Mouse (Mus musculus) leukemia stem cell, adult 10-12 weeks (primary cell): ENCODE results near the gene Olfr616. TPM values are rescaled to one million over a fixed set of nuclear protein-coding genes. Genes with fewer than 3 reads are reported as not detected.

ENCODE experiments used
- polyA plus RNA-seq: library from polyadenylated mRNA; stranded (reverse); fragments of >175 nt; gene quantifications from 2 replicates; pipeline ENCODE4 v1.2.3, GENCODE M21; 2012; ENCODE audit warnings: low replicate concordance

The Olfr616 gene
- polyA plus RNA-seq: not detected in 2 replicates

GRCm38 (mm10) chr7:103569043-103569442, at the start of gene Olfr616:
Gene Olfr616 (minus strand): TSS chr7:103569143.

GRCm38 (mm10) chr7:103612434-103612833, 43.5 kb upstream of the Olfr616 start, which contains the start of gene Olfr620:
Gene Olfr620 (minus strand): TSS chr7:103612534.

GRCm38 (mm10) chr7:103600275-103600674, 31.3 kb upstream of the Olfr616 start, which contains the start of gene Olfr619:
Gene Olfr619 (plus strand): TSS chr7:103600575.

GRCm38 (mm10) chr7:103589803-103590202, 20.9 kb upstream of the Olfr616 start, which contains the start of gene Olfr618:
Gene Olfr618 (plus strand): TSS chr7:103590103.

GRCm38 (mm10) chr7:103572761-103573160, 3.8 kb upstream of the Olfr616 start, which contains the start of gene Olfr617:
Gene Olfr617 (plus strand): TSS chr7:103573061.

GRCm38 (mm10) chr7:103555779-103556178, 13.2 kb downstream of the Olfr616 start, which contains the start of gene Olfr615:
Gene Olfr615 (plus strand): TSS chr7:103556079.

GRCm38 (mm10) chr7:103547774-103548173, 21.2 kb downstream of the Olfr616 start, which contains the start of gene Olfr613:
Gene Olfr613 (plus strand): TSS chr7:103548074.

GRCm38 (mm10) chr7:103542617-103543016, 26.3 kb downstream of the Olfr616 start, which contains the start of gene Olfr612:
Gene Olfr612 (minus strand): TSS chr7:103542717.

GRCm38 (mm10) chr7:103520746-103521145, 48.2 kb downstream of the Olfr616 start, which contains the start of gene Olfr611:
Gene Olfr611 (minus strand): TSS chr7:103520846.

Other genes starting within 250 kb of the Olfr616 start
- gene Olfr598, start 245.6 kb downstream of the Olfr616 start, polyA plus RNA-seq: not detected in 2 replicates
- not detected in 2 replicates for gene Olfr599, start 233.2 kb downstream of the Olfr616 start, polyA plus RNA-seq
- 0.05 TPM in 1 of 2 replicates, not detected in the other for gene Olfr600, start 219.5 kb downstream of the Olfr616 start, polyA plus RNA-seq
- gene Olfr601, start 206.5 kb downstream of the Olfr616 start, polyA plus RNA-seq: not detected in 2 replicates
- gene Olfr603, start 183.0 kb downstream of the Olfr616 start, polyA plus RNA-seq: not detected in 2 replicates
- not detected in 2 replicates for gene Usp17lc, start 154.1 kb downstream of the Olfr616 start, polyA plus RNA-seq
- not detected in 2 replicates for gene Olfr605, start 123.7 kb downstream of the Olfr616 start, polyA plus RNA-seq
- not detected in 2 replicates for gene Olfr606, start 120.1 kb downstream of the Olfr616 start, polyA plus RNA-seq
- gene Olfr607, start 105.0 kb downstream of the Olfr616 start, polyA plus RNA-seq: not detected in 2 replicates
- not detected in 2 replicates for gene Olfr608, start 99.3 kb downstream of the Olfr616 start, polyA plus RNA-seq
- gene Olfr609, start 71.1 kb downstream of the Olfr616 start, polyA plus RNA-seq: not detected in 2 replicates
- gene Olfr610, start 57.0 kb downstream of the Olfr616 start, polyA plus RNA-seq: not detected in 2 replicates
- gene Olfr611, start 48.3 kb downstream of the Olfr616 start, polyA plus RNA-seq: not detected in 2 replicates
- gene Olfr612, start 26.4 kb downstream of the Olfr616 start, polyA plus RNA-seq: not detected in 2 replicates
- not detected in 2 replicates for gene Olfr613, start 21.1 kb downstream of the Olfr616 start, polyA plus RNA-seq
- gene Olfr615, start 13.1 kb downstream of the Olfr616 start, polyA plus RNA-seq: not detected in 2 replicates
- not detected in 2 replicates for gene Olfr617, start 3.9 kb upstream of the Olfr616 start, polyA plus RNA-seq
- gene Olfr618, start 21.0 kb upstream of the Olfr616 start, polyA plus RNA-seq: not detected in 2 replicates
- gene Olfr619, start 31.4 kb upstream of the Olfr616 start, polyA plus RNA-seq: not detected in 2 replicates
- not detected in 2 replicates for gene Olfr620, start 43.4 kb upstream of the Olfr616 start, polyA plus RNA-seq
- not detected in 2 replicates for gene Olfr622, start 73.6 kb upstream of the Olfr616 start, polyA plus RNA-seq
- gene Olfr623, start 94.6 kb upstream of the Olfr616 start, polyA plus RNA-seq: not detected in 2 replicates
- not detected in 2 replicates for gene Olfr624, start 102.0 kb upstream of the Olfr616 start, polyA plus RNA-seq
- gene Olfr625-ps1, start 113.6 kb upstream of the Olfr616 start, polyA plus RNA-seq: not detected in 2 replicates
- gene Olfr243, start 145.5 kb upstream of the Olfr616 start, polyA plus RNA-seq: not detected in 2 replicates
- gene Olfr628, start 161.2 kb upstream of the Olfr616 start, polyA plus RNA-seq: not detected in 2 replicates
- gene Olfr629, start 175.8 kb upstream of the Olfr616 start, polyA plus RNA-seq: not detected in 2 replicates
- gene Olfr630, start 188.2 kb upstream of the Olfr616 start, polyA plus RNA-seq: not detected in 2 replicates
- not detected in 2 replicates for gene Olfr69, start 202.5 kb upstream of the Olfr616 start, polyA plus RNA-seq
- not detected in 2 replicates for gene Olfr68, start 210.6 kb upstream of the Olfr616 start, polyA plus RNA-seq
- not detected in 2 replicates for gene Olfr67, start 222.7 kb upstream of the Olfr616 start, polyA plus RNA-seq
- 68.2 and 1,476 TPM in 2 replicates for gene Hbb-bt, start 244.9 kb upstream of the Olfr616 start, polyA plus RNA-seq